Mouse (Mus musculus) CH12.LX (cell line): ENCODE measurements around the gene Il11. TPM values are rescaled to one million over a fixed set of nuclear protein-coding genes. Genes with fewer than 3 reads are reported as not detected.
"Not testable (repeated sequence)": the region's sequence is repeated elsewhere in the genome, so short reads cannot be mapped to it uniquely, and the experiment has no call there.

Source experiments
- DNase-seq: peaks from one replicate; pipeline ENCODE4 v3.0.0-alpha.2; 2013; ENCODE audit errors: extremely low read depth
- H3K27ac ChIP-seq: 2 replicates; pipeline ENCODE4 v1.5.1; 2012; ENCODE audit warnings: low read depth, mild to moderate bottlenecking, control low read depth, moderate library complexity; ENCODE audit not compliant: insufficient read depth
- H3K27me3 ChIP-seq: replicated peaks from 2 replicates; pipeline ENCODE3; 2012; ENCODE audit warnings: inconsistent platforms
- H3K36me3 ChIP-seq, 2 experiments: replicated peaks in 1 of 2; 2 replicates each; pipeline versions ENCODE3 to v1.6.1; 2012; ENCODE audit warnings: inconsistent platforms in 1 of 2, low read length in 1 of 2, mild to moderate bottlenecking in 1 of 2, mixed read lengths in 1 of 2, moderate library complexity in 1 of 2; ENCODE audit not compliant: control insufficient read depth in 1 of 2, insufficient read depth in 1 of 2
- H3K4me1 ChIP-seq, 2 experiments: 2 replicates each; pipeline ENCODE4 v1.6.1; 2012; ENCODE audit warnings: inconsistent platforms in 1 of 2, moderate library complexity in 1 of 2; ENCODE audit not compliant: insufficient read depth in 2 of 2, control insufficient read depth in 1 of 2
- H3K4me2 ChIP-seq: 2 replicates; pipeline ENCODE4 v1.6.1; 2012; ENCODE audit warnings: low read depth, mild to moderate bottlenecking, control low read depth; ENCODE audit not compliant: poor library complexity, insufficient read depth, severe bottlenecking
- H3K4me3 ChIP-seq, 3 experiments: fragments of 150-350 bp in 1 of 3; sonication (generic) in 1 of 3; replicated peaks in 1 of 3; 2 replicates each; pipeline versions ENCODE3 to v1.5.1; 2011 to 2012; ENCODE audit warnings: low read depth in 2 of 3, low read length in 2 of 3, mild to moderate bottlenecking in 2 of 3, moderate library complexity in 2 of 3, control low read depth in 1 of 3, improper control_type of control experiment in 1 of 3, inconsistent platforms in 1 of 3, mixed read lengths in 1 of 3; ENCODE audit not compliant: poor library complexity in 1 of 3
- H3K79me2 ChIP-seq: replicated peaks from 2 replicates; pipeline ENCODE4 v1.6.1; 2012; ENCODE audit warnings: mild to moderate bottlenecking, moderate library complexity; ENCODE audit not compliant: control insufficient read depth, poor library complexity, insufficient read depth, severe bottlenecking; ENCODE audit errors: extremely low read depth
- H3K9ac ChIP-seq: 2 replicates; pipeline ENCODE4 v1.6.1; 2012; ENCODE audit warnings: low read depth, mild to moderate bottlenecking, control low read depth, moderate library complexity; ENCODE audit not compliant: insufficient read depth
- H3K9me3 ChIP-seq: replicated peaks from 2 replicates; pipeline ENCODE3; 2012; ENCODE audit warnings: low read length, inconsistent platforms, mixed read lengths
- BHLHE40 ChIP-seq: IDR thresholded peaks from 2 replicates; pipeline ENCODE4 v1.6.1; 2011; ENCODE audit warnings: mild to moderate bottlenecking, low read depth, low read length, improper control_type of control experiment
- CHD1 ChIP-seq: IDR thresholded peaks from 2 replicates; pipeline ENCODE4 v1.6.1; 2012; ENCODE audit warnings: low read depth, low read length, improper control_type of control experiment, inconsistent platforms
- CTCF ChIP-seq, 2 experiments: IDR thresholded peaks in 1 of 2; conservative IDR thresholded peaks in 1 of 2; 2 replicates each; pipeline ENCODE4 v1.5.1; 2011 to 2012; ENCODE audit warnings: low read depth in 2 of 2, low read length in 2 of 2, improper control_type of control experiment in 1 of 2, inconsistent platforms in 1 of 2, mild to moderate bottlenecking in 1 of 2, moderate library complexity in 1 of 2
- EP300 ChIP-seq: IDR thresholded peaks from 2 replicates; pipeline ENCODE4 v1.6.1; 2011; ENCODE audit warnings: low read length, improper control_type of control experiment
- JUN ChIP-seq: IDR thresholded peaks from 2 replicates; pipeline ENCODE4 v1.6.1; 2011; ENCODE audit warnings: low read depth, mild to moderate bottlenecking, low read length, improper control_type of control experiment, moderate library complexity; ENCODE audit not compliant: insufficient read depth
- JUND ChIP-seq: conservative IDR thresholded peaks from 2 replicates; pipeline ENCODE4 v1.6.1; 2011; ENCODE audit warnings: low read depth, low read length, improper control_type of control experiment
- KAT2A ChIP-seq: IDR thresholded peaks from 2 replicates; pipeline ENCODE4 v1.6.1; 2012; ENCODE audit warnings: low read length, improper control_type of control experiment, inconsistent platforms; ENCODE audit not compliant: insufficient replicate concordance
- MAX ChIP-seq: IDR thresholded peaks from 2 replicates; pipeline ENCODE4 v1.6.1; 2011; ENCODE audit warnings: low read length, improper control_type of control experiment
- MAZ ChIP-seq: IDR thresholded peaks from 2 replicates; pipeline ENCODE4 v1.6.1; 2012; ENCODE audit warnings: low read depth, mild to moderate bottlenecking, inconsistent platforms, low read length, improper control_type of control experiment, moderate library complexity
- MEF2A ChIP-seq: IDR thresholded peaks from 2 replicates; pipeline ENCODE4 v1.6.1; 2014; ENCODE audit warnings: low read depth, mild to moderate bottlenecking, inconsistent platforms, low read length, improper control_type of control experiment, borderline replicate concordance
- MXI1 ChIP-seq: IDR thresholded peaks from 2 replicates; pipeline ENCODE4 v1.6.1; 2011; ENCODE audit warnings: mild to moderate bottlenecking, low read depth, low read length, improper control_type of control experiment
- MYC ChIP-seq: IDR thresholded peaks from 2 replicates; pipeline ENCODE4 v1.6.1; 2011; ENCODE audit warnings: low read depth, mild to moderate bottlenecking, improper control_type of control experiment, low read length
- NELFE ChIP-seq: IDR thresholded peaks from 2 replicates; pipeline ENCODE4 v1.6.1; 2011; ENCODE audit warnings: low read depth, low read length, improper control_type of control experiment
- PAX5 ChIP-seq: IDR thresholded peaks from 2 replicates; pipeline ENCODE4 v1.6.1; 2012; ENCODE audit warnings: low read length, inconsistent platforms, mixed read lengths
- POLR2A ChIP-seq: IDR thresholded peaks from 2 replicates; pipeline ENCODE4 v1.6.1; 2011; ENCODE audit warnings: low read depth, mild to moderate bottlenecking, improper control_type of control experiment, low read length
- POLR2AphosphoS2 ChIP-seq: IDR thresholded peaks from 2 replicates; pipeline ENCODE4 v1.6.1; 2011; ENCODE audit warnings: low read depth, low read length, improper control_type of control experiment
- RAD21 ChIP-seq: IDR thresholded peaks from 2 replicates; pipeline ENCODE4 v1.6.1; 2011; ENCODE audit warnings: low read depth, mild to moderate bottlenecking, low read length, improper control_type of control experiment, moderate library complexity
- SIN3A ChIP-seq: IDR thresholded peaks from 2 replicates; pipeline ENCODE4 v1.6.1; 2012; ENCODE audit warnings: low read length, improper control_type of control experiment, inconsistent platforms
- SMC3 ChIP-seq: IDR thresholded peaks from 2 replicates; pipeline ENCODE4 v1.6.1; 2011; ENCODE audit warnings: low read depth, low read length, improper control_type of control experiment
- USF1 ChIP-seq: IDR thresholded peaks from 2 replicates; pipeline ENCODE4 v1.6.1; 2014; ENCODE audit warnings: low read depth, mild to moderate bottlenecking, inconsistent platforms, low read length, improper control_type of control experiment
- ZMIZ1 ChIP-seq: IDR thresholded peaks from 2 replicates; pipeline ENCODE4 v1.6.1; 2012; ENCODE audit warnings: low read depth, mild to moderate bottlenecking, inconsistent platforms, low read length, improper control_type of control experiment
- dilution Hi-C: fragments of 300-500 bp; cut with MboI; formaldehyde crosslinking; loops from 2 replicates; pipeline ENCODE4 v1.14.3; 2020; ENCODE audit warnings: low sequenced_read_pairs; ENCODE audit not compliant: extremely low pct_unique_long_range_greater_than_20kb, extremely low pct_ligation_motif_present
- in situ Hi-C: fragments of 300-500 bp; cut with MboI; formaldehyde crosslinking; loops from 3 replicates; pipeline ENCODE4 v1.14.3; 2019; ENCODE audit warnings: low sequenced_read_pairs, low pct_ligation_motif_present, low pct_unique_long_range_greater_than_20kb, mixed read lengths
- polyA plus RNA-seq: library from polyadenylated mRNA; unstranded; fragments of >175 nt; gene quantifications from 2 replicates; pipeline ENCODE4 v1.2.1, GENCODE M21; 2012; ENCODE audit warnings: low read depth; ENCODE audit not compliant: insufficient read length
- total RNA-seq, 2 experiments: library from RNA; depleted of rRNA; stranded (reverse); fragments of 300-350 nt in 1 of 2; fragments of >200 nt in 1 of 2; gene quantifications; 2 replicates each; pipeline ENCODE4 v1.2.3; 2012 to 2014

The Il11 gene
- total and polyA plus RNA-seq, 3 experiments, result 0.17 TPM; not detected in 2

DNA sequence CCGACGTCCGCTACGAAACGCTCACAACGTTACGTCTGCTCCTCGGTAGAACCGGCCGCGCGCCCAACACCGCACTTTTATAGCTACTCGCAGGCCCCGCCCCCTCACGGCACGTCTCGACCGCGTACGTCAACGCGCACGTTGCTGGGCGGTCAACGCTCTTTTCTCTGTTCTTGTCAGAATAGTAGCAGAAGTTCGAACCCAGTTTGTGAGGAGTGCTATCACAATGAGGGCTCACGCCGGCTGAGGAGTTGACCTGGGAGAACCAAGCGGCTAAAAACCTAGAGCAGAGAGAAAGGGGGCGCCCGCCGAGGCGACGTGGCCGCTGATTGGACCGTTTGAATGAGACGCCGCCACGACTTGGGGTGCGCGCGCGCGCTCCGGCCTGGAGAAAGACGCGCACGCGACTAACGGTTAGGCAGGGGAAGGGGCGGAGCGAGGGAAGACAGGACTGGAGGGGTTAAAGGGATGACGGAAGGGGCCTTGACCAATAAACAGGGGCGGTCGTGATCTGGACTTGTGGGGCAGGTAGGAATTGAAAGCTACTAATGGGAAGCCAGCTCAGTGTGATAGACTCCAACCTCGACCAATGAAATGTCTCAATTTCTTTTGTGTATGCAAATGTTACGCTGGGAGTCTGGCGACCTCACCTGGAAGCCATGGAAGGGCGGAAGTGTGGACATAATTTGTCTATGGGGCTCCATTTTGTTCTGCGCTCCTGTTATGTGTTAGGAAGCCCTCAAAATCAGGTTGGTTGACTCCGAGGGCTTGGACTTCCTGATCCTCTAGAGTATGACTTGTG is 29.8 kb upstream of the Il11 start, which contains the start of gene Ube2s (continued):
- TF ChIP-seq CTCF (conservative IDR thresholded peaks at IDR 0.05 in 1 of 2, IDR thresholded peaks at IDR 0.05 in 1 of 2; ENCODE audit: low read depth in 2 of 2, low read length in 2 of 2), result no peak
- peak; percentile 85 for TF ChIP-seq POLR2A
- peak; percentile 91 for TF ChIP-seq NELFE
- no peak; the same call in 1 of the 2 replicates for TF ChIP-seq MAX
- peak; percentile 75; the same call in 1 of the 2 replicates for TF ChIP-seq MYC
- TF ChIP-seq CHD1, result no peak
- TF ChIP-seq EP300, result no peak
- no peak for TF ChIP-seq JUND
- no peak for TF ChIP-seq MXI1
- no peak for TF ChIP-seq RAD21
- no peak for TF ChIP-seq MAZ
- no peak for TF ChIP-seq PAX5
- TF ChIP-seq KAT2A, result no peak; the same call in 1 of the 2 replicates
- TF ChIP-seq BHLHE40, result peak; percentile 91
- no peak for TF ChIP-seq USF1
- no peak for TF ChIP-seq SMC3
- TF ChIP-seq POLR2AphosphoS2, result peak; percentile 59; the same call in 1 of the 2 replicates
- no peak for TF ChIP-seq JUN
- TF ChIP-seq MEF2A, result no peak; the same call in 1 of the 2 replicates
- TF ChIP-seq, all 38 proteins: peak for 12

DNA sequence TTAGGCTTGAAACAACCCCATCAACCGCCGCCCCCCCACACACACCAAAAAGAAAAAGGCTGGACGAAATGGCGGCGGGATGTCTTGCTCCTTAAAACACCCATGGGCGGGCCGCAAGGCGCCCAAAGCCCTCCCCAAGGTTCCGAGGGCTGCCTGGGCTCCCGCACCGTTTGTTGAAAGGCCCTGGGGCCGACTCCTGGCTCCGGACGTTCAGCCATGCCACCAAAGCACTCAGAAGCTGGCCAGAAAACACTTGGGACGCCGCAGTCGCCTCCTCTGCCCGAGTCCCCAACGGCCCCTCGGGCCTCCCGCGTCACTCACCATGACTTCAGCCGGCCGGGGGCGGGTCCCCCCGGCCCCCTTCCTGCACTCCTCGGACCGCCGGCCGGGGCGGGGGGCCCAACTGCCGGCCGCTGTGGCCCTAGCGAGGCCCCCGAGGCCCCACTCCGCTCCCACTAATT is 29.2 kb upstream of the Il11 start:
- TF ChIP-seq EP300, result no peak
- no peak for TF ChIP-seq JUND
- TF ChIP-seq POLR2AphosphoS2, result 0 out of 2 replicates have a peak, but pooled peaks have one; percentile 41
- TF ChIP-seq SIN3A, result peak; percentile 86
- TF ChIP-seq MXI1, result 0 out of 2 replicates have a peak, but pooled peaks have one; percentile 37
- peak; percentile 85; the same call in 1 of the 2 replicates for TF ChIP-seq ZMIZ1
- TF ChIP-seq, all 38 proteins: peak for 4
- dilution Hi-C loops (no loop called here), in situ Hi-C loops (no loop called here)
- Histone ChIP-seq H3K36me3 (peaks cover 36 to 51% of the 10 kb centered on the region in 2 experiments), H3K4me1 (peaks cover 7 to 33% of the 10 kb centered on the region in 2 experiments; a peak in 3 of 4 replicates), H3K9me3 (no peaks in the 10 kb centered on the region), H3K4me3 (peak overlapping the region; percentile 80 to 99 (median 86)), H3K4me2 (peak overlapping the region; percentile 98; the same call in 1 of the 2 replicates), H3K27me3 (no peaks in the 10 kb centered on the region), H3K9ac (peak overlapping the region; percentile 99), H3K27ac (no peak overlapping the region), H3K79me2 (peaks cover 38% of the 10 kb centered on the region)
- DNase-seq, result no peak

DNA sequence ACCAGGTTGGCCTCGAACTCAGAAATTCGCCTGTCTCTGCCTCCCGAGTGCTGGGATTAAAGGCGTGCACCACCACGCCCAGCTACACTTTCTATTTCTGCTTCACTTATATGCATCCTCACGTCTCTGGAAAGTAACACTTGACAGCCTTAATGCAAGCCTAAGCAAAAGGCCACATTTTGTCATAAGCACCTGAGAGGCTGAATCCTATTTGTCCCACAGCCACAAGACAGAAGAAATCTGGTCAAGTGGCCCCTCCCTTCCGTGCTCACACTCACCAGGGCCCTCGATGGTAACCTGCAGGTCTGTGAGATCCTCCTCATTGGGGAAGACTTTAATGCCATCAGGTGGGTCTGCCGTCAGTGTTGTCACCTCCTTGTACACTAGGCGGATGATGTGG is 28.5 kb upstream of the Il11 start:
- Histone ChIP-seq H3K4me3 (peak overlapping the region; percentile 80 to 99 (median 86)), H3K36me3 (peaks cover 43 to 58% of the 10 kb centered on the region in 2 experiments)

More for the DNA sequence above, 28.5 kb upstream of the Il11 start:
- Histone ChIP-seq H3K4me1 (peaks cover 7 to 39% of the 10 kb centered on the region in 2 experiments; a peak in 3 of 4 replicates), H3K9ac (peak overlapping the region; percentile 99), H3K4me2 (peak overlapping the region; percentile 98), H3K79me2 (peaks cover 40% of the 10 kb centered on the region)
- H3K27me3 ChIP-seq, dilution Hi-C loops, H3K9me3 ChIP-seq, DNase-seq, in situ Hi-C loops, H3K27ac ChIP-seq: not testable (repeated sequence)
